Mouse (Mus musculus): ENCODE data around the gene Gpc6.

The Gpc6 gene

DNA sequence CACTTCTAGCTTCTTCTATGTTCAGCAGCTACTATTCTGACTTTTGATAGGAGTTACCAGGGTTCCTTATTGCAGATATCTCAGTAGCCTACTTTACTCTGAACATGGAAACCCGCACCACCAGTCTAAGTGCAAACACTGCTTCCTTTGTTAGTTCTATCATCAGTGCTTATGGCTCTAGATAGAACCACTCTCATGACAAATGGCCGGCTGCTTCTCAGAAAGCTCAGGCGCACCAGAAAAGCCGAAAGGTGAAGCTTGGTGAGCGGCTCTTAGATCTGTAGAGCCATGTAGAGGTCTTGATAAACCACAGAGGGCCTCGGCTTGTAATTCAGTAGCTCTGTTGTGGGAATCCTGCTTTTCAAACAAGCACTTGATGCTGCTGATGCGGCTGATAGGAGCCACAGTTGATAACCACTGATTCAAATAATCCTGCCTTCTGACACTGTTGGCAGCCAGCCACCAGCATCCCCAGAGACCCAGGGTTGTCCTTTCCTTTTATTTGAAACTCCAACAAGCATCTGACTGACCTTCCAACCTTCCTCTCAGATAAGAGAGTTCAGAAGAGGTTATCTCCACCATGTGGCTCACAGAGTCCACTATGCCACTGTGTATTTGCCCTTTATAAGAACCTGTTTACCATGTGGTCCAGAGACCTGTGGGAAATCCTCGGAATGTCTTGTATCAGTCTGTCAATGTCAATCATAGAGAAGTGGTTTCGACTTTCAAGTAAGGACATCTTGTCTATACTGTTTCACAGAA, 723.3 kb downstream of the Gpc6 start:
- DNase-seq, result peak; percentile 63

GRCm38 (mm10) chr14:117650141-117650540, 725.0 kb downstream of the Gpc6 start:
- peak; percentile 21 for DNase-seq

- no peak for DNase-seq
These were observed 726.2 kb downstream of the Gpc6 start for GRCm38 (mm10) chr14:117651271-117651670.

DNA sequence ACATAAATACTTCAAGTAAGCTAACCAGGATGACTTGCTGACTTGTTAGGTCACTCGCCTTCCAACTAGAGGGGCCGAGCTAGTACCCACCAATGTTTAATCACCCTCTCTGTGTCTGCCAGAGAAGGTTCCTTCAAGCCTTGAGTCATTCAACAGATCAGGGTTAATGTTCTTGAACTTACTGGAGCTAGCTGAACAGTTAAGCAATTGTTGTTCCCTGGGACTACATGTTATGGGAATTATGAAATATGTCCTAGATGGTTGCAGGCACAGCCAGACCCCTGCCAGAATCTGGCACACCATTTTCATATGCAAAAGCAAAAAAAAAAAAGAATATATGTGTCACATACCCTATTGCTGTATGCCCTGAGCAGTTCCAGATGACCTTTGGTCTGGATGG, 726.8 kb downstream of the Gpc6 start:
- DNase-seq, result no peak

GRCm38 (mm10) chr14:117655382-117655781, 730.3 kb downstream of the Gpc6 start:
- DNase-seq, result no peak

DNA sequence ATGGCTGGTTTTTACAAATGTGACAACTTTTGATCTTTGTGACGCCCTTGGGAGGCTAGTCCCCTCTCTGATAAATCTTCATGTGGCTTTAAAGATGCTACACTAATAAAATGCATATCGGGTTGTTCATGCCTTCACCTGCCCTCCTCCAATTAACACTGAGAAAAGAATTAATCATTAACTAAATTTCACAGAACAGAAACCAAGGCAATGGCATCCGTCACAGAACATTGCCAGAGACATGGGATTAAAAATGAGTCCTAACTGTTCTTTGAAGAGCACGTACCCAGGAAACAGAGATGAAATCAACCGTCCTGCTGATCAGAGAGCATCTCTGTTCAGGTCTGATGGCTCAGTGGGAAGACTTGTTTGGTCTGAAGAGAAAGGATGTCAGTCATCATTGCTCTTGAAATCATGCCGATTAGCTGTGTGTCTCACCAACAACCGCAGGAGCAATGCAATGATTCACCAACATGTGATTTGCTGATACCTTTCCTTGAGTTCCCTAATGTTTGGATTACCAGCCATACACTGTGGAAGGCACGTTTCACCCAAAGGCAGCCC, 734.2 kb downstream of the Gpc6 start:
- no peak for DNase-seq

GRCm38 (mm10) chr14:117662261-117662660, 737.1 kb downstream of the Gpc6 start:
- DNase-seq, result no peak

DNA sequence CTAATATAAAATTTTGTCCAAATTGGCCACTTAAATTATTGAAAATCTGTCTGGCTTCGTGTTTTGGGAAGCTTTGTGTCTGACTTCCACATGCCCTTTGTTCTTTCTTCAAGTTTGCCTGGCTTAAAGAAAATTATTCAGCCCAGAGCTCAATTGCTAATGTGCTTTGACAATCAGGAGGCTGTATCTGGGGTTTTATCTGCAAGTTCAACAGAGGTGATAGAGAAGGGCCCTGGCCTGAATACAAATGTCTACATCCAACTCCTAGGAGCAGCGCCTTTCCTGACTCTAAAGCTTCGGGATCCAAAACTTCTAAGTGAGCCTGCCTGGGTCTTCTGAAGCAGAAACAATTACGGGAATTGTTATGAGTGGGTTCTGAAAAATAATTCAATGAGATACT, 739.7 kb downstream of the Gpc6 start:
- no peak for DNase-seq

DNA sequence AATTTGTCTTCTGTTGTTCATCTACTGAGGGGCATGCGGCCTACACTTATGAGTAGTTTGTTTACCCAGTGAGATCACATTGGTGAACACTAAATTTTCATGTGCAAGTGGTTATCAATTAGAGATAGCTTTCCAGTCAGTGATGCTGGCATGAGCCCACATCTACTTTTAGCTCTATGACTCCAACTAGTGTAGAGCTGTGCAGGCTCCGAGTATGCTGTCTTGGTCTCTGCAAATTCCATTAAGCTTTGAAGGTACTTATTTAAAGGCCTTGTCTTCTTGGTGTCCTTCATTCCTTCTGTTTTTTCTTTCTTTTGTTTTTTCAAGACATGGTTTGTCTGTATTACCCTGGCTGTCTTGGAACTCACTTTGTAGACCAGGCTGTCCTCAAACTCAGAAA, 741.0 kb downstream of the Gpc6 start:
- no peak for DNase-seq

- no peak for DNase-seq
These were observed 748.4 kb downstream of the Gpc6 start for GRCm38 (mm10) chr14:117673541-117673940.

GRCm38 (mm10) chr14:117674482-117674881, 749.4 kb downstream of the Gpc6 start:
- DNase-seq, result peak; percentile 21

DNA sequence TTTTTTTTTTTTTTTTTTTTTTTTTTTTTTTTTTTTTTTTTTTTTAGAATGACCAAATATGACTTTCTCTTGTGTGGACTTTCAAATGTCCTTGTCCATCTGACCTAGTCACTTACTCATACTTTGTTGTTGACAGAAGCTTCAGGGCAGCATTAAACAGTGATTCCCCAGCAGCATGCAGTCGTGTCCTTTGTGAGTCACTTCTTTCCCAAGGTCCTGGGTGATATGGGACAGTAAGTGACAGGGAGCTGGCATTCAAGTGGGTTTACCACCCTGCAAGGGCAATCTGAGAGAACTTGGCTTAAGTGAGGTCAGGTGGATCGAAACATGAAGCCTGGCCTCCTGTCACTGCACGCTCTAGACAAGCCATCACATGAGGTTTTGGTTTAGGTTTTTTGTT, 754.8 kb downstream of the Gpc6 start:
- no peak for DNase-seq

DNA sequence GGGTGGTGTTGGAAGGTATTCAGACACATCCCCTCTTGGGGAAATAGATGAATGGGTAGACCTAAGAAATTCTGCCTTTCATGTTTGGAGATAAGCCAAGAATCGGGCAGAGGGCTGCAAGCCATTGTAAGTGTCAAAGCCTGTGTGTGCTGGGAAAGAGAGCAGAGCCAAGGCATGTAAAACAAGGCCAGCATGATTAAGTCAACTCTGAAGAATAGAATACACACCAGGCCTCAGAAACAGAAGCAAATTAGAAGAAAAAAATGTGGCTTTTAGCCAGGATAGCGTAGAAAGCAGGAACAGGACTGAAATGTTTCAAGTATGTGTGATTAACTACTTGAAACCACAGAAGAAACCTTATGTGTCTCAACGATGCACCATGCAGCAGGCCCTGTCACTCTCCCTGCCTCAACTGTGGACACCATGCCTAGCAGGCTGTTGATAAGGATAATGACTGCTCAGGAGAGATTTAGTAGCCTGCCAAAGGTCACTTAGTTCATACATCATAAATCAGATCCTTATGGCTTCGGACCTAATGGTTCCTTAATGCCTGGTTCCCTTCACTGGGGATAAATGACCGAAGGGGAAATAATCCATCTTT, 756.3 kb downstream of the Gpc6 start:
- peak; percentile 9 for DNase-seq

- DNase-seq, result no peak
These were observed 758.0 kb downstream of the Gpc6 start for GRCm38 (mm10) chr14:117683149-117683548.

DNA sequence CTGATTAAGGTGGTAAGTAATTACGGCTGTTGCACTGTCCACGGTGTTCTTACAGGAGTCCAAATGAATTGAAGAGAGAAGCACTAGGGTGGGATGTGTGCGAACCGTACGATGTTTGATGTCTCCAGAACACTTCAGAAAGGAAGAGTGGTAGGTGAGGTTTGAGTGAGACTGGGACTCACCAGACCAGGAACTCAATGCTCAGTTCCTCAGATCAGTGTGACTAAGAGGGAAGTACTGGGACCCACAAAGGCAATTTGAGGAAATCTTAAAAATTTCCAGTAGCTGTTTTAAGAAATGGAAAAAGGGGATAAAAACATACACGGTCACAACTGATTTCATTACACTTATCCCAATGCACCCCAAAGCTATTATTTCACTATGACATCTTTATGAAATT, 764.7 kb downstream of the Gpc6 start:
- no peak for DNase-seq

DNA sequence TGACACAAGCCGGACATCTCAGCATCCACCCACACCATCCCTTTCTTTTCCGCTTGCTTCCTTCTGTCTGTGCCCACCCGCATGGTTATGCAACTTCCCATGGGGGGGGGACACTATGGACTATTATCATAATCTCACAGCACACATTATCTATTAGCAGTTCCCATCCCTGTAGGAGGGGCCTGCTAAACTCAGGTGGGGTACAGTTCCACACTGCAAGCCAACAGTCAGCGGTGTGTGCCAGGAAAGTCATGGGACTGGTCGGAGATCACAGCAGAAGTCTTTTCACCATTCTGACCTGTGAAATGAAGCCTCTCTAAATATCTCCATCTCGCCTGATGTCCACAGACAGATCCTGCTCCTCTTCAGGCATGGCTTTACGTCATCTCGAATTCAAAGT, 770.5 kb downstream of the Gpc6 start:
- no peak for DNase-seq

DNA sequence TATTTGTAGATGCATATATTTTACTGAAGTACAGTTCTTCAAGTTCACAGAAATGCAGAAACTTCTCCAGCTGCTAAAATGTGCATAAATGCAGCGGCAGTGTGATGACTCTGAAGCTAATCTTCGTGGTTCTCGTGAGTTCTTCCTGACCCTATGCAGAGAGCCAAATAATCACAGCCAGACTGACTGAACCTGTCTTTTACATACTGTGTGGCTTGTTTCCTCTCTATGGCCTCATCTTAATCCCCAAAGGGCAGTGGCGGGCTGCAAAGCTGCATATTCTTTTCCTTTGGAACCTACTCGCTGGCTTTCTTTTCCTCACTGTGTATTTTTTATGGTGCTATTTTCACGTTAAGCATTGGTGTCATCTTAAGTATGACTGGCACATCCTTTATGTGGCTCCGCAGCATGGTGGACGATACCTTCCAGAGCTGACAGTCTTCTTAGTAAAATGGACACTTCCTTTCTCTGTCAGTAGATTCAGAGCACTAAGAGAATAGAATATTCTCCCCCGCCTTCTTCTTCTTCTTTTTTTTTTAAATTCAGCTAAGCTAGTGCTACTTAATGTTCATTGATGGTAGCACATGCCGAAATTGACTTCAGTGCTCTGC, 775.7 kb downstream of the Gpc6 start:
- no peak for DNase-seq

GRCm38 (mm10) chr14:117708817-117709216, 783.7 kb downstream of the Gpc6 start:
- DNase-seq, result no peak

- no peak for DNase-seq
These were observed 785.4 kb downstream of the Gpc6 start for GRCm38 (mm10) chr14:117710463-117710911.

DNA sequence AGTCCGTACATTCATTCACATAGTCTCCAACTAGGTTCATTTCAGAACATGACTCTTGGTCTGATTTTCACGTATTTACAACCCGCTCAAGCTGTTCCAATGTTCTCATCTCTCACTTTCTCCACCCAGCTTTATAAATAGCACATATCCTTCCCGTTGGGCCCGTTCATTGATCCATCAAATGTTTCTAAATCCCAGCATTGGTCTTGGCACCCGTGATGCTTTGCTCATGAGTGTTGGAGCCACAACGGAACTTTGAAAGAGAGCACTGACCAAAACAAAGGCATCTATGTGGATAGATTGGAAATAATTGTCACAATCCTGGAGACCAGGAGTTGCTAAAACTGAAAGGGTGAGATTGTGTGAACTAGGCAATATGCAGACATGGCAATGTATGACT, 787.2 kb downstream of the Gpc6 start:
- no peak for DNase-seq

DNA sequence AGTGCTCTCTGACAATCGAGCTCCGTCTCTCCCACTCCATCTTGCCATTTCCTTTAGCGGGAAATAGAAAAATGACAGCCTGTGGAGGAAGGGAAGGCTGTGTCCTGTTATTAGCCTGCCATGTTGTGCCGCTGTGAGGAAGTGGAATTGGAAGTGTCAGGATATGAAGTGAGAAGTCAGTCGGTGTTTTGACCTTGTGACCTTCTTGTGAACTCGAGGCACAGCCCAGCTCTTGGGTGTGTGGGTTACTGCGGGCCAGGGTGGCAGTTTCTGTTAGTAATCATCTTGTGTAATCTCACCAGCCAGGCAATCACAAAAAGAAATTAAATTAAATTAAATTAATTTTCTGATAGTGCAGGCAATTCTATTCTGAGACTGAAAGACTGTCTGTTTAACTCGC, 789.0 kb downstream of the Gpc6 start:
- DNase-seq, result peak; percentile 11

- no peak for DNase-seq
These were observed 791.2 kb downstream of the Gpc6 start for GRCm38 (mm10) chr14:117716305-117716704.

DNA sequence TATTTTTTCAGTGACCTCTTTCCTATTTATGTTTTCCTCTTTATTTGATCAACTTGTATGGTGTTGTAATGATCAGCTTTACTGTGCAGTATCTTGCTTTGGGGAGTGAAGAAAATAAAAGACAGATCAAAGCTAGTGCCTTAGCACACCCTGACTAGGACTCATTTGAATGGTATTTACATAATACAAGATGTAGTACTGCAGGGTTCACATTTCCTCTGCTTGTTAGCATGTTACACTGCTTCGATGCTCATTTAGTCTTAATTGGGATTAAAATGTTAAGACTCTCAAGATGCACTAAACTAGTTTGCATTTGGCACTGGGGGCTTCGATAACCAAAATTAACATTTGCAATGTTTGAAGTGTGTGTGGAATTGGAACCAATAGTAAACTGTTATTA, 803.6 kb downstream of the Gpc6 start:
- no peak for DNase-seq

DNA sequence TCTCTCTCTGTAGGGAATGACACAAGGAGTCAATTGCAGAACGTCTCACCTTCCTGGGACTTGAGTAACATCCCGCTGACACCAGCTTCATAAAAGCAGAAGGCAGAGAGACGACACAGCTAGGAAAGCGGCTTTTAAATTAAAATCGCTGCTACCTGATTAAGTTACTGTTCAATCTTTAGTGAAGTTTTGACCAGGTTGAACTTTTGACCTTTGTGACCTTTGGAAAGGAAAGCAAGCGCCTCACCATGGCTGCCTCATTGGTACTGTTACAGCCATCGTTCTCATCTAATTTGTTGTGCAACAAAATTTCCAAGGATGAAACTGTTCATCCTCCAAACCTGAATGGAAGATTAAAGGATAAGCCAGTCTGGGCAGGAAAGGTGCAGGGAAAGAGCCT, 830.1 kb downstream of the Gpc6 start:
- no peak for DNase-seq
